Mouse (Mus musculus): Measurements from ENCODE around the gene Gm3371. TPM values are rescaled to one million over a fixed set of nuclear protein-coding genes. Genes with fewer than 3 reads are reported as not detected.

Gene Gm3371
- not detected in 4 replicates for total RNA-seq (2023; ENCODE audit: inconsistent age)

GRCm38 (mm10) chr14:44410588-44410987 is at the start of gene Gm3371:
Gene Gm3371 (minus strand): TSS chr14:44410688.

GRCm38 (mm10) chr14:44433335-44433734 is 22.8 kb upstream of the Gm3371 start, which contains the start of gene Gm8232:
Gene Gm8232 (plus strand): TSS chr14:44433635.

GRCm38 (mm10) chr14:44365057-44365456 is 45.4 kb downstream of the Gm3371 start, which contains the start of gene Gm8229:
Gene Gm8229 (plus strand): TSS chr14:44365357.

Other genes starting within 250 kb of the Gm3371 start
- gene Gm8212, start 213.0 kb downstream of the Gm3371 start, total RNA-seq (2023; ENCODE audit: inconsistent age), result not detected in 4 replicates
- not detected in 4 replicates for gene 4930503E14Rik, start 197.4 kb downstream of the Gm3371 start, total RNA-seq (2023; ENCODE audit: inconsistent age)
- gene Gm8220, start 125.1 kb downstream of the Gm3371 start, total RNA-seq (2023; ENCODE audit: inconsistent age), result not detected in 4 replicates
- gene Gm5930, start 72.1 kb downstream of the Gm3371 start, total RNA-seq (2023; ENCODE audit: inconsistent age), result not detected in 4 replicates
- gene Gm8229, start 45.3 kb downstream of the Gm3371 start, total RNA-seq (2023; ENCODE audit: inconsistent age), result not detected in 4 replicates
- not detected in 4 replicates for gene Gm8232, start 22.9 kb upstream of the Gm3371 start, total RNA-seq (2023; ENCODE audit: inconsistent age)
- gene BC061237, start 81.8 kb upstream of the Gm3371 start, total RNA-seq (2023; ENCODE audit: inconsistent age), result not detected in 4 replicates
- not detected in 4 replicates for gene Gm17093, start 107.6 kb upstream of the Gm3371 start, total RNA-seq (2023; ENCODE audit: inconsistent age)
- not detected in 4 replicates for gene Gm8247, start 172.5 kb upstream of the Gm3371 start, total RNA-seq (2023; ENCODE audit: inconsistent age)
- gene Gm5624, start 217.2 kb upstream of the Gm3371 start, total RNA-seq (2023; ENCODE audit: inconsistent age), result not detected in 4 replicates

All from B cell, adult (primary cell).